Mouse (Mus musculus): ENCODE measurements at regions not wholly inside any gene's neighbourhood (a gene's known extent, or its start where the extent isn't known, plus 50 kb on each side); places are given as distances from the start of the nearest gene placed in this dataset.

GRCm38 (mm10) chr1:89288001-89288400, 166.6 kb upstream of the Agap1 start:
- TF ChIP-seq CTCF (IDR thresholded peaks at IDR 0.05; ENCODE audit: low read depth, low read length) (no peak), POLR2A (IDR thresholded peaks at IDR 0.05; ENCODE audit: insufficient read depth, low read length) (no peak)

All from ES-Bruce4 (cell line).